Mouse (Mus musculus) kidney, embryonic 15.5 days (tissue): ENCODE data around the gene Pxmp2. TPM values are rescaled to one million over a fixed set of nuclear protein-coding genes. Genes with fewer than 3 reads are reported as not detected.

ENCODE experiments used
- ATAC-seq: fragments of 200-750 bp; cut with Nextera tagmentation; replicated peaks from 2 replicates; pipeline ENCODE4 v1.8.0; 2017; ENCODE audit warnings: moderate TSS enrichment; ENCODE audit not compliant: low FRiP score
- H3K27ac ChIP-seq: fragments of 300-500 bp; sonication (generic); 2 replicates; pipeline ENCODE4 v1.5.1; 2015; ENCODE audit warnings: mild to moderate bottlenecking, inconsistent platforms
- H3K27me3 ChIP-seq: fragments of 300-500 bp; sonication (generic); 2 replicates; pipeline ENCODE4 v1.6.1; 2015; ENCODE audit warnings: inconsistent platforms
- H3K36me3 ChIP-seq: fragments of 300-500 bp; sonication (generic); 2 replicates; pipeline ENCODE4 v1.6.1; 2015; ENCODE audit warnings: inconsistent platforms
- H3K4me1 ChIP-seq: fragments of 300-500 bp; sonication (generic); 2 replicates; pipeline ENCODE4 v1.6.1; 2015; ENCODE audit warnings: inconsistent platforms
- H3K4me2 ChIP-seq: fragments of 300-500 bp; sonication (generic); 2 replicates; pipeline ENCODE4 v1.6.1; 2015; ENCODE audit warnings: moderate library complexity, mild to moderate bottlenecking, inconsistent platforms
- H3K4me3 ChIP-seq: fragments of 300-500 bp; sonication (generic); replicated peaks from 2 replicates; pipeline ENCODE4 v1.5.1; 2015; ENCODE audit warnings: mild to moderate bottlenecking, inconsistent platforms
- H3K9ac ChIP-seq: fragments of 300-500 bp; sonication (generic); 2 replicates; pipeline ENCODE4 v1.6.1; 2015; ENCODE audit warnings: mild to moderate bottlenecking, inconsistent platforms
- H3K9me3 ChIP-seq: fragments of 300-500 bp; sonication (generic); replicated peaks from 2 replicates; pipeline ENCODE4 v1.6.1; 2016; ENCODE audit warnings: inconsistent platforms
- WGBS: fragments of 180-500 bp; shearing (Covaris S2); methylation state at CpG from one replicate; pipeline ENCODE4 v1.1.7; 2015; ENCODE audit warnings: mixed read lengths; 5-methylcytosine and 5-hydroxymethylcytosine counted together
- polyA plus RNA-seq: library from polyadenylated mRNA; unstranded; fragments of >200 nt; fragmentation: Nextera tagmentation; extraction: Ambion mirVana; gene quantifications from 2 replicates; pipeline ENCODE4 v1.2.1, GENCODE M21; 2015

Pxmp2 gene
- polyA plus RNA-seq, 1 experiment from 2014 or later = 20.4 TPM

DNA sequence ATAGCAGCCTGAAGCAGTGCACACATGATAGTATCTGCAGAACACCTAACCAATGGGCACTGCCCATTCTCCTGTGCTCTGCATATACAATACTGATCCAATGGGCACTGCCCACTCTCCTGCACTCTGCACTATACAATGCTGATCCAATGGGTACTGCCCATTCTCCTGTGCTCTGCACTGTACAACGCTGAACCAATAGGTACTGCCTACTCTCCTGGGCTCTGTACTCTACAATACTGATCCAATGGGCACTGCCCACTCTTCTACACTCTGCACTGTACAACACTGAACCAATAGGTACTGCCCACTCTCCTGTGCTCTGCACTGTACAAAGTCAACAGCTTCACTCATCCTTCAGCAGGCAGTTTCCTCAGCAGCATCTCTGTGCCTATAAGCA is 9.1 kb downstream of the Pxmp2 start:
- Histone ChIP-seq H3K4me3 (no peak overlapping the region), H3K9ac (no peak overlapping the region), H3K4me1 (no peaks in the 10 kb centered on the region), H3K36me3 (no peaks in the 10 kb centered on the region), H3K27me3 (no peaks in the 10 kb centered on the region), H3K27ac (no peak overlapping the region), H3K4me2 (no peak overlapping the region), H3K9me3 (no peaks in the 10 kb centered on the region)
- 84% methylated on average over 1 of the region's 1 CpGs for WGBS
- peak; percentile 60 for ATAC-seq

GRCm38 (mm10) chr5:110276391-110276790 is 9.6 kb downstream of the Pxmp2 start:
- no peak overlapping the region for H3K9ac ChIP-seq
- H3K4me3 ChIP-seq = no peak overlapping the region
- H3K4me2 ChIP-seq = no peak overlapping the region
- no peaks in the 10 kb centered on the region for H3K27me3 ChIP-seq
- H3K27ac ChIP-seq = no peak overlapping the region
- no peaks in the 10 kb centered on the region for H3K4me1 ChIP-seq
- ATAC-seq = no peak
- 91% methylated on average over 2 of the region's 2 CpGs for WGBS
- no peaks in the 10 kb centered on the region for H3K36me3 ChIP-seq
- no peaks in the 10 kb centered on the region for H3K9me3 ChIP-seq

GRCm38 (mm10) chr5:110274846-110275245 is 11.1 kb downstream of the Pxmp2 start:
- ATAC-seq = no peak
- no peak overlapping the region for H3K9ac ChIP-seq
- H3K36me3 ChIP-seq = no peaks in the 10 kb centered on the region
- H3K4me2 ChIP-seq = no peak overlapping the region
- no peak overlapping the region for H3K4me3 ChIP-seq
- H3K4me1 ChIP-seq = no peaks in the 10 kb centered on the region
- H3K27me3 ChIP-seq = no peaks in the 10 kb centered on the region
- H3K27ac ChIP-seq = no peak overlapping the region
- no peaks in the 10 kb centered on the region for H3K9me3 ChIP-seq
- WGBS = 73% methylated on average over 2 of the region's 2 CpGs

DNA sequence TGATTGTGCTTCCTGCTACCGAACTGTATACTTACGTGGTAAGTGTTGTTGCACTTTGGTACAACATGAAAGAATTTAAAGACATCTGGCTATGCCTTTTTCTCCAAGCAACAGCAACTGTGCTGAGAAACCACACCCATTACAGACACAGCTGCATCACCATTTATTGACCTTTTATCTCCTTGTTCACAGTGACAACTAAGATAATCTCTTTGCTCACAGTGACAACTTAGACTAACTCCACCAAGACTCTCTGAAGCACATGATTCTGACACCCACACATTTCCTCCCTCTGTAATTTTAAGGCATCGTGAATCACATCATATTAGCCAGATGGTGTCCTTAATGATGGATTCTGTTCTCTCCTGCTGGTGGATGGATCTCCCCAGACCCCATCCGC is 11.8 kb downstream of the Pxmp2 start:
- Histone ChIP-seq H3K4me3 (no peak overlapping the region), H3K4me2 (no peak overlapping the region), H3K36me3 (no peaks in the 10 kb centered on the region), H3K4me1 (no peaks in the 10 kb centered on the region), H3K27me3 (no peaks in the 10 kb centered on the region), H3K9me3 (no peaks in the 10 kb centered on the region), H3K27ac (no peak overlapping the region), H3K9ac (no peak overlapping the region)
- 88% methylated on average over 4 of the region's 4 CpGs for WGBS
- no peak for ATAC-seq

DNA sequence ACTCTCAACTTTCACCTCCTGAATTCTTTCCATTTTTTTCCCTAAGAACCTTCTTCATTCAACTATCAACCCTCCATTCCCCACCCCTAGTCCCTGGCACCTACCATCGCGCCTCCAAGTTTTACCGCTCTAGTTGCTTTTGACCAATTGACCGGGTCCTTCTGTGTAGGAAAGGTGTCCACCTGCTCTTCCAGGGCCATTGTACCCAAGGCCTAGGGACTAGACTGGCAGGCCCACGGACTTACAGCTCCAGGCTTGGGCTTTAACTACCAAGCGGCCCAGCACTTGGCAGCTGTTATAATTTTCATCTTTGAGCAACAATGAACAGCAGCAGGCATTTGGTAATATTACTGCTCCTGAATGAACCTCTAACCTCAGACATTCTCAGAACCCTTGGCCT is 15.7 kb downstream of the Pxmp2 start:
- Histone ChIP-seq H3K9me3 (no peaks in the 10 kb centered on the region), H3K9ac (no peak overlapping the region), H3K36me3 (peaks cover 22% of the 10 kb centered on the region), H3K4me1 (peaks cover 8% of the 10 kb centered on the region), H3K27ac (no peak overlapping the region), H3K4me3 (peak overlapping the region; percentile 96; the same call in 1 of the 2 replicates), H3K4me2 (no peak overlapping the region), H3K27me3 (no peaks in the 10 kb centered on the region)
- 91% methylated on average over 6 of the region's 6 CpGs for WGBS
- peak; percentile 40; the same call in 1 of the 2 replicates for ATAC-seq

GRCm38 (mm10) chr5:110269141-110270101 is 16.6 kb downstream of the Pxmp2 start, which contains the start of gene Pgam5:
Pgam5 (minus strand) TSS chr5:110269913.
- peak within 1 kb of the TSS; percentile 78 for H3K4me2 ChIP-seq
- peak; percentile 92 for ATAC-seq
- H3K27ac ChIP-seq = peak within 1 kb of the TSS; percentile 61
- H3K4me3 ChIP-seq = peak within 1 kb of the TSS; percentile 96
- no peaks in the 10 kb centered on the region for H3K9me3 ChIP-seq
- H3K4me1 ChIP-seq = peaks cover 8% of the 10 kb centered on the region
- H3K9ac ChIP-seq = peak within 1 kb of the TSS; percentile 93
- peaks cover 30% of the 10 kb centered on the region for H3K36me3 ChIP-seq
- WGBS = under 1% methylated on average over 66 of the region's 66 CpGs
- H3K27me3 ChIP-seq = no peaks in the 10 kb centered on the region

GRCm38 (mm10) chr5:110266941-110267340 is 19.0 kb downstream of the Pxmp2 start:
- Histone ChIP-seq H3K4me2 (no peak overlapping the region), H3K9me3 (no peaks in the 10 kb centered on the region), H3K4me1 (peaks cover 8% of the 10 kb centered on the region), H3K4me3 (no peak overlapping the region), H3K36me3 (peaks cover 40% of the 10 kb centered on the region), H3K27ac (no peak overlapping the region), H3K9ac (no peak overlapping the region), H3K27me3 (no peaks in the 10 kb centered on the region)
- WGBS = 88% methylated on average over 4 of the region's 4 CpGs
- ATAC-seq = no peak

- Histone ChIP-seq H3K36me3 (peaks cover 95% of the 10 kb centered on the region), H3K4me1 (no peaks in the 10 kb centered on the region), H3K27ac (no peak overlapping the region), H3K9ac (no peak overlapping the region), H3K9me3 (no peaks in the 10 kb centered on the region), H3K4me3 (no peak overlapping the region), H3K27me3 (no peaks in the 10 kb centered on the region), H3K4me2 (no peak overlapping the region)
- ATAC-seq = no peak
- 78% methylated on average over 2 of the region's 2 CpGs for WGBS
These were observed 41.9 kb downstream of the Pxmp2 start for GRCm38 (mm10) chr5:110244091-110244490.

DNA sequence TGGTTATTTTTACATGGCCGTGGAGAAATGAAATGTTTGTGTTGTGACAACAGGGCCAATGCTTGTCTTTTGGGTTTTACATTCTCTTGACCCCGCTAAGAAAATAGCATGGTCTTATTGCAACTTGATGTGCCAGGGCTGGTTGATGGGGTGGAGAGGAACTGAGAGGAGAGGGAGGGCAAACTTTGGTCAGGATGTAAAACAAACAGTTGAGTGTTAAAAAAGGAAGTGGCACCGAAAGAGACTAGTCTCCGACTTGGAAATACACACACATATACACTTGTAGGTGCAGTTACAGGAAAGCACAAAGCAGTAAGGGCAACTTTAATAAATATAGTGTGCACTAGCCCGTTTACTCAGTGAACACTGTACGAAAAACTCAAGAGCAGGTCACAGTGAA is 53.6 kb downstream of the Pxmp2 start:
- peak overlapping the region; percentile 72 for H3K4me2 ChIP-seq
- WGBS = 80% methylated on average over 6 of the region's 6 CpGs
- no peaks in the 10 kb centered on the region for H3K9me3 ChIP-seq
- no peak overlapping the region for H3K9ac ChIP-seq
- no peak for ATAC-seq
- H3K27ac ChIP-seq = no peak overlapping the region
- H3K4me1 ChIP-seq = peaks cover 21% of the 10 kb centered on the region
- H3K27me3 ChIP-seq = no peaks in the 10 kb centered on the region
- peak overlapping the region; percentile 99; the same call in 1 of the 2 replicates for H3K4me3 ChIP-seq
- peaks cover 41% of the 10 kb centered on the region for H3K36me3 ChIP-seq

DNA sequence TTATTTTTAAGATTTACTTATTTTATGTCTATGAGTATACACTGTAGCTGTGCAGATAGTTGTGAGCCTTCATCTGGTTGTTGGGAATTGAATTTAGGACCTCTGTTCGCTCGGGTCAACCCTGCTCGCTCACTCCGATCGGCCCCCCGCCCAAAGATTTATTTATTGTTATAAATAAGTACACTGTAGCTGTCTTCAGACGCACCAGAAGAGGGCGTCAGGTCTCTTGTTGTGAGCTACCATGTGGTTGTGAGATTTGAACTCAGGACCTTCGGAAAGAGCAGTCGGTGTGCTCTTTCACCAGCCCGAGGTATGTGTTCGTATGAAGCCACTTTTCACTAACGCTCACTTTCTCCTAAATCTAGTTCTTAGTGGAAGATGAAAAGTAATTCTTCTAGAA is 54.3 kb downstream of the Pxmp2 start:
- no peak for ATAC-seq
- no peaks in the 10 kb centered on the region for H3K27me3 ChIP-seq
- H3K9ac ChIP-seq = peak overlapping the region; percentile 95
- H3K4me3 ChIP-seq = peak overlapping the region; percentile 99
- peaks cover 21% of the 10 kb centered on the region for H3K4me1 ChIP-seq
- no peak overlapping the region; the same call in 1 of the 2 replicates for H3K27ac ChIP-seq
- 40% methylated on average over 13 of the region's 13 CpGs for WGBS
- H3K4me2 ChIP-seq = peak overlapping the region; percentile 72
- peaks cover 40% of the 10 kb centered on the region for H3K36me3 ChIP-seq
- H3K9me3 ChIP-seq = no peaks in the 10 kb centered on the region

- peak within 1 kb of the TSS; percentile 98 for H3K27ac ChIP-seq
- H3K4me1 ChIP-seq = peaks cover 21% of the 10 kb centered on the region
- no peaks in the 10 kb centered on the region for H3K27me3 ChIP-seq
- under 1% methylated on average over 80 of the region's 81 CpGs for WGBS
- peak within 1 kb of the TSS; percentile 99 for H3K4me3 ChIP-seq
- H3K9ac ChIP-seq = peak within 1 kb of the TSS; percentile 95
- no peaks in the 10 kb centered on the region for H3K9me3 ChIP-seq
- peaks cover 36% of the 10 kb centered on the region for H3K36me3 ChIP-seq
- ATAC-seq = peak; percentile 98
- peak within 1 kb of the TSS; percentile 72 for H3K4me2 ChIP-seq
These were observed 55.1 kb downstream of the Pxmp2 start, which contains the start of gene Ankle2 for GRCm38 (mm10) chr5:110230780-110231461. Ankle2 (plus strand) TSS chr5:110231004.

- peak overlapping the region; percentile 98 for H3K27ac ChIP-seq
- WGBS = 5% methylated on average over 8 of the region's 8 CpGs
- no peak for ATAC-seq
These were observed 55.6 kb downstream of the Pxmp2 start for GRCm38 (mm10) chr5:110230401-110230779.

More at GRCm38 (mm10) chr5:110230401-110230779, 55.6 kb downstream of the Pxmp2 start:
- no peaks in the 10 kb centered on the region for H3K9me3 ChIP-seq
- peaks cover 34% of the 10 kb centered on the region for H3K36me3 ChIP-seq
- no peaks in the 10 kb centered on the region for H3K27me3 ChIP-seq
- peak overlapping the region; percentile 99 for H3K4me3 ChIP-seq
- H3K9ac ChIP-seq = peak overlapping the region; percentile 95
- H3K4me1 ChIP-seq = peaks cover 21% of the 10 kb centered on the region
- peak overlapping the region; percentile 72 for H3K4me2 ChIP-seq
